Mouse (Mus musculus): Measurements from ENCODE around the gene Klhl26.
A peak's percentile ranks its signal among the peaks of the same experiment; 100 is the strongest.

Gene Klhl26

GRCm38 (mm10) chr8:70410281-70410680 lies 66.5 kb downstream of the Klhl26 start:
- DNase-seq (ENCODE audit: low spot score) = no peak

GRCm38 (mm10) chr8:70409455-70409871 lies 67.3 kb downstream of the Klhl26 start:
- DNase-seq (ENCODE audit: low spot score) = peak; percentile 57

- DNase-seq (ENCODE audit: low spot score) = peak; percentile 30
These were observed 67.7 kb downstream of the Klhl26 start for GRCm38 (mm10) chr8:70409019-70409418.

- DNase-seq (ENCODE audit: low spot score) = no peak
These were observed 68.5 kb downstream of the Klhl26 start for GRCm38 (mm10) chr8:70408301-70408700.

GRCm38 (mm10) chr8:70406427-70407069 lies 70.2 kb downstream of the Klhl26 start:
- DNase-seq (ENCODE audit: low spot score) = no peak

GRCm38 (mm10) chr8:70405189-70405588 lies 71.6 kb downstream of the Klhl26 start:
- DNase-seq (ENCODE audit: low spot score) = no peak

- no peak for DNase-seq (ENCODE audit: low spot score)
These were observed 72.6 kb downstream of the Klhl26 start for GRCm38 (mm10) chr8:70404212-70404611.
